Mouse (Mus musculus): Measurements from ENCODE around the gene Prdm11.

The Prdm11 gene

GRCm38 (mm10) chr2:92920709-92921108 lies 125.3 kb downstream of the Prdm11 start:
- no peak for DNase-seq

- DNase-seq, result no peak
Measured at GRCm38 (mm10) chr2:92917405-92918142, 128.4 kb downstream of the Prdm11 start.

- peak; percentile 45 to 48 for DNase-seq
Measured at GRCm38 (mm10) chr2:92915659-92916631, 130.0 kb downstream of the Prdm11 start.

Data from cerebellum, postnatal 14 days (tissue).